ENCODE assay signal across 29 mouse cellular contexts in genomic region chr10:13990842-13991241, GRCm38 (mm10). TPM values are rescaled to one million over a fixed set of nuclear protein-coding genes. Genes with fewer than 3 reads are reported as not detected.
A peak's percentile ranks its signal among the peaks of the same experiment; 100 is the strongest.
DNase-seq lines count a peak whose midpoint lies in the region; TF ChIP-seq lines count a peak whose summit lies in the region.
"Had no signal": no experiment of that assay in that cellular context is flagged by ENCODE, and none has a peak within 500 bp of the region (broad histone marks: within the 10 kb centered on the region; RNA-seq: fewer than 3 reads in every experiment).

No protein-coding gene starts in this region.

- no peak for TF ChIP-seq POLR2A in myocyte (IDR thresholded peaks at IDR 0.05; ENCODE audit: insufficient read length, low read depth)

- intact Hi-C loops in heart, postnatal 36 days (cut with DNase I), result no loop called here
- intact Hi-C loops in heart, postnatal 10 days (cut with DNase I), result no loop called here

- no peaks in the 10 kb centered on the region for H3K36me3 ChIP-seq in myocyte (ENCODE audit: control insufficient read depth, insufficient read depth)
- H3K36me3 ChIP-seq: embryonic facial prominence, embryonic 10.5 days; embryonic facial prominence, embryonic 15.5 days; forebrain, embryonic 12.5 days; G1E; hindbrain, embryonic 13.5 days; liver, embryonic 15.5 days; neural tube, embryonic 15.5 days had no signal

- H3K27me3 ChIP-seq in myocyte (ENCODE audit: control insufficient read depth, insufficient read depth, insufficient read length), result no peaks in the 10 kb centered on the region
- H3K27me3 ChIP-seq: embryonic facial prominence, embryonic 15.5 days; forebrain, embryonic 12.5 days; hindbrain, embryonic 13.5 days; liver, embryonic 15.5 days; neural tube, embryonic 15.5 days; Patski had no signal

- no peak overlapping the region for H3K4me3 ChIP-seq in myocyte
- H3K4me3 ChIP-seq: embryonic facial prominence, embryonic 10.5 days; embryonic facial prominence, embryonic 15.5 days; forebrain, embryonic 12.5 days; hindbrain, embryonic 13.5 days; liver, embryonic 15.5 days; neural tube, embryonic 15.5 days had no signal

- no peak overlapping the region for H3ac ChIP-seq in myocyte (ENCODE audit: control insufficient read depth, insufficient read length)

- H3K79me2 ChIP-seq in myocyte (ENCODE audit: control insufficient read depth, insufficient read depth), result peaks cover 79% of the 10 kb centered on the region

- DNase-seq in heart, adult 18-20 months, result peak; percentile 22 to 33
- DNase-seq in heart, postnatal 36 days, result no peak
- DNase-seq in heart, postnatal 10 days, result peak; percentile 46 to 51
- DNase-seq in heart, adult 8-10 months (ENCODE audit: low spot score), result no peak
- peak; percentile 61 for DNase-seq in MN1 (ENCODE audit: low spot score)
- no peak for DNase-seq in right cerebral cortex, postnatal 10 days (ENCODE audit: low spot score in 2 of 2)
- DNase-seq: adrenal gland, postnatal 25 days; B cell, adult 2 months; cerebellum, adult 2 months; forebrain, postnatal 0 days; kidney, adult 9 months; kidney, postnatal 10 days; liver; lung, embryonic 14.5 days; lung, postnatal 14 days; midbrain, embryonic 14.5 days; retina, postnatal 1 day; right cerebral cortex, postnatal 25 days; spleen, adult 18-20 months; thymus, postnatal 25 days had no signal

- peak overlapping the region; percentile 10 for H3K4me2 ChIP-seq in myocyte (ENCODE audit: low read depth)
- H3K4me2 ChIP-seq: embryonic facial prominence, embryonic 15.5 days; forebrain, embryonic 12.5 days; hindbrain, embryonic 13.5 days; liver, embryonic 15.5 days; lung, embryonic 14.5 days; neural tube, embryonic 15.5 days had no signal

TF ChIP-seq in myocyte, 11 proteins besides CTCF, POLR2A, EP300 and RAD21:
- TF ChIP-seq MYOG (IDR thresholded peaks at IDR 0.05; ENCODE audit: control insufficient read depth in 1 of 3, insufficient read depth in 1 of 3, insufficient read length in 2 of 3, low read depth in 2 of 3), result peak; percentile 22 to 95 (median 83)
- TF ChIP-seq TCF3 (IDR thresholded peaks at IDR 0.05; ENCODE audit: insufficient read length, low read depth), result peak; percentile 25
- TF ChIP-seq SRF (IDR thresholded peaks at IDR 0.05; ENCODE audit: control insufficient read depth, insufficient read length, low read depth), result no peak
- peak; percentile 57 for TF ChIP-seq TCF12 (IDR thresholded peaks at IDR 0.05; ENCODE audit: insufficient read depth, poor library complexity, severe bottlenecking)
- no peak for TF ChIP-seq POLR2AphosphoS2 (IDR thresholded peaks at IDR 0.05; ENCODE audit: insufficient read length, low read depth)
- TF ChIP-seq MYOD1 (IDR thresholded peaks at IDR 0.05; ENCODE audit: control insufficient read depth in 1 of 3, insufficient read length in 2 of 3, low read depth in 2 of 3), result peak in 2 of 3 experiments; percentile 48 to 84
- no peak for TF ChIP-seq E2F4 (IDR thresholded peaks at IDR 0.05; ENCODE audit: insufficient read depth)

RNA-seq across cellular contexts. Expression of gene Hivep2, which starts 25.0 kb away (rescaled TPM):
- total RNA-seq in heart, adult 18-20 months (2021), result 10 to 100 TPM; 18.4 to 18.8 TPM
- 10 to 100 TPM; 23.5 to 25.2 TPM for total RNA-seq in heart, postnatal 36 days (2021)
- 10 to 100 TPM; 25.7 to 28.4 TPM for total RNA-seq in heart, postnatal 10 days (2021)
- 10 to 100 TPM; 20.4 to 25.8 (median 22.1) TPM for total RNA-seq in heart, adult 8-10 months (2022)
- polyA plus RNA-seq in myocyte (2012; fragmentation: generic; extraction: Trizol), result 9.6 TPM
- polyA plus RNA-seq: G1E had no signal

Comparison
In these comparisons a context has a peak if more than half of its experiments do, and no peak if none do; other contexts are left out.
1. DNase-seq: peak in heart, adult 18-20 months (2 of 2), heart, postnatal 10 days (2 of 2) and MN1 (single experiment); none in heart, postnatal 36 days (0 of 2), heart, adult 8-10 months (single experiment) and right cerebral cortex, postnatal 10 days (0 of 2).